Mouse (Mus musculus) embryonic facial prominence, embryonic 12.5 days (tissue): Measurements from ENCODE around the gene Pmepa1. TPM values are rescaled to one million over a fixed set of nuclear protein-coding genes. Genes with fewer than 3 reads are reported as not detected.

Experiments
- ATAC-seq: fragments of 200-750 bp; cut with Nextera tagmentation; 2 replicates; pipeline ENCODE4 v1.8.0; 2017; ENCODE audit not compliant: insufficient number of reproducible peaks, insufficient read depth, low FRiP score, low TSS enrichment
- H3K27ac ChIP-seq: fragments of 300-500 bp; sonication (generic); 2 replicates; pipeline ENCODE4 v1.5.1; 2016; ENCODE audit warnings: mild to moderate bottlenecking
- H3K27me3 ChIP-seq: fragments of 300-500 bp; sonication (generic); 2 replicates; pipeline ENCODE4 v1.6.1; 2016; ENCODE audit warnings: mild to moderate bottlenecking, moderate library complexity
- H3K36me3 ChIP-seq: fragments of 300-500 bp; sonication (generic); 2 replicates; pipeline ENCODE4 v1.6.1; 2016; ENCODE audit warnings: mild to moderate bottlenecking
- H3K4me1 ChIP-seq: fragments of 300-500 bp; sonication (generic); 2 replicates; pipeline ENCODE4 v1.6.1; 2016
- H3K4me2 ChIP-seq: fragments of 300-500 bp; sonication (generic); replicated peaks from 2 replicates; pipeline ENCODE4 v1.6.1; 2016; ENCODE audit warnings: mild to moderate bottlenecking, moderate library complexity
- H3K4me3 ChIP-seq: fragments of 300-500 bp; sonication (generic); 2 replicates; pipeline ENCODE4 v1.5.1; 2016; ENCODE audit warnings: mild to moderate bottlenecking
- H3K9ac ChIP-seq: fragments of 300-500 bp; sonication (generic); 2 replicates; pipeline ENCODE4 v1.6.1; 2016; ENCODE audit warnings: mild to moderate bottlenecking, moderate library complexity
- H3K9me3 ChIP-seq: fragments of 300-500 bp; sonication (generic); 2 replicates; pipeline ENCODE4 v1.6.1; 2016; ENCODE audit warnings: mild to moderate bottlenecking, moderate library complexity
- WGBS: fragments of 180-500 bp; shearing (Covaris S2); methylation state at CpG from one replicate; pipeline ENCODE4 v1.1.7; 2016; 5-methylcytosine and 5-hydroxymethylcytosine counted together
- polyA plus RNA-seq: library from polyadenylated mRNA; unstranded; fragments of >200 nt; fragmentation: Nextera tagmentation; extraction: Ambion mirVana; gene quantifications from 2 replicates; pipeline ENCODE4 v1.2.1, GENCODE M21; 2016

The Pmepa1 gene
- polyA plus RNA-seq, 1 experiment from 2014 or later = 5.8 TPM

DNA sequence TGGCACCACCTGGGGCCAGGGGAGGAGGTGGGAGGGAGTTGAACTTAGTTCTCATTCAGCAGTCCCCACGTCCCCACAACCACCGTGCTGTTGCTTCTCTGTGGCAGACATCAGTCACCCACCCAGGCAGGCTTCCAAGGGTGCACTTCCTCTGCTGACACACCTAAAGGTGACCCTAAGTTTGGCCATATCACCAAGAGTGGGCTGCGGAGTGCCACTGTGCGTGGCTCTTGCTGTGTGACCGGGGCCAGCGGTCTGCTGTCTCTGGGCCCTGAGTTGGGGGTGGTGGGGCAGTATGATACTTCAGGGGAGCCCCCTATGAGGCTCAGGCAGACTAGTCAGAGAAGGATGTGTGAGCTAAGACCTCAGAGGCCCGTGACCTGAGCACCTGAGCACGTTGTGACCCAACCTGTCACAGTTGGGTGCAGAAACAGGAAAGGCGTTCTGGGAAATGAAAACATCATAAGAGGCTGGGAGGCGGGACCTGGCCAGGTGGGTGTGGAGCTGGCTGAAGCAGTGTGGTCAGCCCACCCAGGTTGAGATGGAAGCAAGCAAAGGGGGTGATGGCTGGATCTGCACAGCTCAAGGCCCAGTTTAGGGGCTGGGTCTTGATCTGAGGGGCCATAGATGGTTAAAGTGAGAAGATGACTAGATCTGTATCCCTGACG is 95.5 kb downstream of the Pmepa1 start:
- H3K4me3 ChIP-seq = no peak overlapping the region
- H3K4me1 ChIP-seq = no peaks in the 10 kb centered on the region
- H3K27ac ChIP-seq = no peak overlapping the region
- no peak for ATAC-seq
- H3K27me3 ChIP-seq = peaks cover 3% of the 10 kb centered on the region; the same call in 1 of the 2 replicates
- 81% methylated on average over 11 of the region's 11 CpGs for WGBS
- no peaks in the 10 kb centered on the region for H3K9me3 ChIP-seq
- H3K4me2 ChIP-seq = no peak overlapping the region
- H3K9ac ChIP-seq = no peak overlapping the region
- no peaks in the 10 kb centered on the region for H3K36me3 ChIP-seq

DNA sequence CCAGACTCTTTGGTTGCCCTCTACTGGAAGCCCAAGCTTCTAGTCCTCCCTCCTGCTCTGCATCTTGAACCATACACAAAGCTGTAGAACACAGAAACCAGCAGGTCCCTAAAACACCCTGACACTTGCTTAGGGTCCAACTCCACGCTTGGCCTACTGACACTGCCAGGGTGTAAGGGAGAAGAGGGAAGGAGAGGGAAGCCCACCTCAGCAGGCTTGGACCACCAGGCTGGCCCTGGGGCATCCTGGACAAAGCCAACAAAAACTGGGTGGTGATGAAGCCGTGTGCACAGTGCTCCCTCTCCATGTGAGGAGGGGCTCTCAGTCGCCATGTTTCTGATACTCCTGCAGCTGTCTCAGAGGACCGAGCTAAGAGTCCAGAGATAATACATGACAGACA is 96.3 kb downstream of the Pmepa1 start:
- Histone ChIP-seq H3K9me3 (no peaks in the 10 kb centered on the region), H3K36me3 (no peaks in the 10 kb centered on the region), H3K4me1 (no peaks in the 10 kb centered on the region), H3K9ac (no peak overlapping the region), H3K4me2 (no peak overlapping the region), H3K4me3 (no peak overlapping the region), H3K27me3 (peaks cover 3% of the 10 kb centered on the region; the same call in 1 of the 2 replicates), H3K27ac (no peak overlapping the region)
- no peak for ATAC-seq
- WGBS = 72% methylated on average over 4 of the region's 4 CpGs

DNA sequence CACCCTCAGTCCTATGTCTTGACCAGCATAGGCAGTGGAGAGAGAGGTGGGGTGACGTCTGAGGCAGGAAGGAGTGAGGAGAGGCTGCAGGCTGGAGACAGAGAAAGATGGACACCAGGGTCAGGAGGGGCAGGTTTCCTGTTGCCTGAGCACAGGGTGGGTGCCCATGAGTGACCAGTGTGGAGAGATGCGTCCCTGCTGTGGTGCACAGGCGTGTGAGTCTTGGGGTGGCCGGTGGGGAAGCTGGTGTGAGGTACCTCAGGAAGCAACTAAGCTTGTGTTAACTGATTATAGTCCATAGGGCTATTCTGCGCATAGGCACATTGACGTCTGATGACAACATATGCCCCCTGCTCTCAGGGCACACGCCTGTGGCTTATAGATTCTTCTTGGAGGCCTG is 97.3 kb downstream of the Pmepa1 start:
- H3K9ac ChIP-seq = no peak overlapping the region
- peaks cover 8% of the 10 kb centered on the region; the same call in 1 of the 2 replicates for H3K4me1 ChIP-seq
- 78% methylated on average over 7 of the region's 7 CpGs for WGBS
- ATAC-seq = no peak
- no peaks in the 10 kb centered on the region; the same call in 1 of the 2 replicates for H3K27me3 ChIP-seq
- H3K4me3 ChIP-seq = no peak overlapping the region
- no peak overlapping the region for H3K4me2 ChIP-seq
- H3K36me3 ChIP-seq = no peaks in the 10 kb centered on the region
- H3K9me3 ChIP-seq = no peaks in the 10 kb centered on the region
- H3K27ac ChIP-seq = no peak overlapping the region

DNA sequence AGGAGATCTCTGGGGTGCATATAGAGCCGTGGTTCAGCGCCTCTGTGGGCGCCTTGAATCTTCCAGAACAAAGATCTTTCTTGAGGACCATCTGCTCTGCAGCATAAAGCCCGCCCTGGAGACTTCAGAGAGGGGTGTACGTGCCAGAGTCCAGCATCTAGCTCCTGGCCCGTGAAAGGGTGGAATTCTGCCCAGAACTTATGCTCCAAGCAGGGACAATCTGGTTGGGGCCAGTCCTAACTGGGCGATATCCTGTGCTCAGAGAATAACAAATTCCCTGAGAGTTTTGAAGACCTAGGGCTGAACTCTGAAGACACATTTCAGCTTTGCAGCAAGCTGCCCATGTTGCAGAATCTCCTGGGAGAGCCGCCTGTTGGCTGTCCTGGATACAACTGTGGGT is 98.4 kb downstream of the Pmepa1 start:
- no peak overlapping the region for H3K27ac ChIP-seq

DNA sequence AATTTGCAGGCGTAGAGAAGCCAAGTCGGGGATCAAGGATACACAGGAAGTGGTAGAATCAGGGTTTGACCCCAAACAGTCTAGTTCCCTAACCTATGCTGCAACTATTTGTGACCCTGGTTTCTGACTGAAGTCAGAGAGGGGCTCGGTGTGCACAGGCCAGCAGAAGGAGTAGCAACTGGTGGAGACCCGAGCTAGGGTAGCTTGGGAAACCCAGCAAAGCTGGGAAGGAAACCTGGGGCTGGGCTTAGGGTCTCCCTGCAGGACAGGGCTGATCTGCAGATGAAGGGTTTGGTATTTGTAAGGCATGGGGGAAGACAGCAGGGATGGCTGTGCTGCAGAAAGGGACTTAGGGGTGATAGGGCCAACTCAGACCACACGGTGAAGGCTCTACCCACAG is 98.9 kb downstream of the Pmepa1 start:
- Histone ChIP-seq H3K27me3 (peaks cover 4% of the 10 kb centered on the region), H3K36me3 (no peaks in the 10 kb centered on the region), H3K27ac (no peak overlapping the region), H3K4me2 (no peak overlapping the region), H3K9ac (no peak overlapping the region), H3K9me3 (no peaks in the 10 kb centered on the region), H3K4me1 (peaks cover 18% of the 10 kb centered on the region), H3K4me3 (no peak overlapping the region)
- 66% methylated on average over 5 of the region's 5 CpGs for WGBS
- no peak for ATAC-seq

More for the DNA sequence above, 98.4 kb downstream of the Pmepa1 start:
- Histone ChIP-seq H3K4me1 (peaks cover 13% of the 10 kb centered on the region), H3K4me2 (no peak overlapping the region), H3K4me3 (no peak overlapping the region), H3K36me3 (no peaks in the 10 kb centered on the region), H3K27me3 (no peaks in the 10 kb centered on the region; the same call in 1 of the 2 replicates), H3K9ac (no peak overlapping the region), H3K9me3 (no peaks in the 10 kb centered on the region)
- WGBS = 87% methylated on average over 8 of the region's 8 CpGs
- ATAC-seq = no peak

DNA sequence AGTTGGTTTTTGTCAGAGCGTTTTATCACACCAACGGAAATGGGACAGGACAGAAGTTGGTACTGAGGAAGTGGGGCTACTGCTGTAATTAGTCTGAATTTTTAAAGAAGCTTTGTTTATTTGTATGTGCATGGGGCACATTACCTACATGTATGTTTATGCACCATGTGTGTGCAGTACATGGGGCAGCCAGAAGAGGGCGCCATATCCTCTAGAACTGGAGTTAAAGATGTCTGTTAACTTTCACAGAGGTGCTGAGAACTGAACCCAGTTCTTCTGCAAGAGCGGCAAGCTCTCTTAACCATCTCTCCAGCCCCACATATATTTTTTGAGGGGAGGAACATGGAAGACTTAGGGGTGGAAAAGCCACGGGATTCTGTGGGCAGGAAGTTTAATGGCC is 100.6 kb downstream of the Pmepa1 start:
- no peaks in the 10 kb centered on the region for H3K9me3 ChIP-seq
- H3K4me1 ChIP-seq = peaks cover 32% of the 10 kb centered on the region
- no peak overlapping the region for H3K4me3 ChIP-seq
- H3K27me3 ChIP-seq = peaks cover 12% of the 10 kb centered on the region
- ATAC-seq = no peak
- H3K36me3 ChIP-seq = no peaks in the 10 kb centered on the region
- WGBS = 90% methylated on average over 5 of the region's 5 CpGs
- no peak overlapping the region for H3K4me2 ChIP-seq
- H3K27ac ChIP-seq = no peak overlapping the region
- no peak overlapping the region for H3K9ac ChIP-seq

DNA sequence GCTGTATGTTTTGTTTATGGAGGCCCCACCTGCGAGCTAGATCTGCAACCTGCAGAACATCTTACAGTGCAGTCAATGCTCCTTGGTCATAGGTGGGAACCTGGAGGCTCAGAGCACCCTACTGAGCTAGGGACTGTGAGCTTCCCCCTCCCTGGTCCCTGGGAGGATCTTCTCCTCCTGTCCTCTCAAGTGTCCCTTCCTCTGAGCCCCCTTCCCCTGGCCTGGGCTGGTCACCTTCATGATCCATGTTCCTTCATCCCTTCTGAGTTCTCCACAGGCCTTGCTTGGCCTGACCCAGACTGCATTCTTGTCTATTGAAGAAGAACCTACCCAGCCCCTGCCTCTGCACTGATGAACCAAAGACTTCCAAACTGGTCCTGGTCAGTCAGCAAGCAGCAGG is 101.8 kb downstream of the Pmepa1 start:
- no peaks in the 10 kb centered on the region for H3K9me3 ChIP-seq
- peak overlapping the region; percentile 30; the same call in 1 of the 2 replicates for H3K4me3 ChIP-seq
- peaks cover 32% of the 10 kb centered on the region for H3K4me1 ChIP-seq
- 46% methylated on average over 1 of the region's 1 CpGs for WGBS
- H3K27me3 ChIP-seq = peaks cover 16% of the 10 kb centered on the region
- H3K9ac ChIP-seq = 0 out of 2 replicates have a peak overlapping the region, but pooled peaks have one; percentile 15
- ATAC-seq = 0 out of 2 replicates have a peak, but pooled peaks have one; percentile 5
- peak overlapping the region; percentile 52 for H3K4me2 ChIP-seq
- H3K36me3 ChIP-seq = no peaks in the 10 kb centered on the region
- H3K27ac ChIP-seq = peak overlapping the region; percentile 96

Other genes starting within 250 kb of the Pmepa1 start
- 0.12 TPM in 1 of 2 replicates, not detected in the other for gene Ctcfl, start 157.0 kb downstream of the Pmepa1 start, polyA plus RNA-seq
- gene Pck1, start 123.5 kb downstream of the Pmepa1 start, polyA plus RNA-seq = 0.10 TPM in 1 of 2 replicates, not detected in the other
- gene Zbp1, start 57.6 kb downstream of the Pmepa1 start, polyA plus RNA-seq = 0.39 TPM in 1 of 2 replicates, not detected in the other
- not detected in 2 replicates for gene 1700021F07Rik, start 246.1 kb upstream of the Pmepa1 start, polyA plus RNA-seq